Mouse (Mus musculus) liver, embryonic 18 days (tissue): ENCODE measurements around the gene Tada2a. TPM values are rescaled to one million over a fixed set of nuclear protein-coding genes. Genes with fewer than 3 reads are reported as not detected.

ENCODE experiments used
- polyA plus RNA-seq: library from polyadenylated mRNA; depleted of rRNA; stranded (reverse); fragments of >200 nt; gene quantifications from 2 replicates; pipeline ENCODE4 v1.2.3, GENCODE M21; 2012; rRNA removed

The Tada2a gene
- polyA plus RNA-seq: 8.5 and 8.8 TPM in 2 replicates

DNA sequence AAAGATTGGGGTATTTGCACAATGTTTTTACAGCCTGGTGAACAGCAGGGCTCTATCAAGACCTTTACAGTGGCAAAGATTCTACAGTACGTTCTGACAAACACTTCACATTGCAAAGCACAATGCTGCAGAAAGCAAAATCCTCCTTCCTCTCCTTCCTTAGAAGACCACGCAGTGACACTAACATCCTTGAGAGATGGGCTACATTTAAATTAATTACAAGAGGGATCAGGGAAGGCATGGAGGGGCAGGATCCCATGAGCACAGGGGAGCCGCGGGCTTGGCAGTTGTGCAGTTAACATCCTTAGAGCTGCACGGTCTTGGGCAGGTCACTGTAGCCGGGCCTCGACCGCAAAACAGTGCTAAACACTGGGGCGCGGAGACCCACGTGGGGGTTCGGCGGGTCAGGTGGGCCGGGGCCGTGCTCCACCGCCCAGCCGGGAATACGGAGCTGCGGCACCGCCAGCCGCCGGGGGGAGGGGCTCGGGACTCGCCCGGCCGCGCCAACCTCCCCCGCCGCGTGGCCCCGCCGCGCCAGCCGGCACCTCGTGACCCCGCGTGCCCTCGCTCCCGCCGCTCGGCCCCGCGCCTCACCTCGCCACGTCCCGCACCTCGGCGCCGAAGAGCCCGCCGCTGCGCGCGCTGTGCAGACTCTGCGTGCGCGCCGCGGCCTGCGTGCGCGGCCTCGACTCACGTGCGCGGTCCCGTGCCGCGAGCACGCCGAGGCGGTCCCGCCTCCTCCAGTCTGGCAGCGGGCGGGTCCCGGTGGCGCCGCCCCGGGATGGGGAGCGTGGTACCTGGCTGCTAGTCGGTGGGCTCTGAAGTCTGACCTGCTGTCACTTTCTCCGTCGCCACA is at the start of gene Tada2a, which contains the start of gene Acaca:
Gene Tada2a, minus strand, starts transcription at position 658 of the 856 bp plus-strand sequence.
Gene Acaca, plus strand, starts transcription at position 730 of the 856 bp plus-strand sequence.

DNA sequence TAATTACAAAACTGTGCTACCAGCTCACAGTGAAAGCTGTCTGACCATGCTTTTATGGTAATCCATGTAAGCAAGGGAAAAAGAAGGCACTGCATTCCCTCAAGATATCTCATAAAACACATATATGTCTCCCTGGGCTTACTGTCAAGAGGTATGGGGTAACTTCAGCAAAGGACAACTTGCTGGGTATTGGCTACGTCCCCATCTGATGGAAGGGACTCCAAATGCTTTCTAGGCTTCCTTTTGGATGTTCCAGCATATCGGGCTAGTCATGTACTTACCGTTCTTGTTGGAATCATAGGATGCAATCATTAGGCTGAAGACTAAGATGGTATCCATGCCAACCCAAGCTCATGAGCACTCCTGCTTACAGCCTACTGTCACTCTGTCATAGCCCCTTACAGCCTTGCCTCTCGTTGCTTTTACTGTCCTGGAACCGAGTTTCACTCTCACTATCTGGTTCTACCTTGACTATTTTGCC is 37.7 kb upstream of the Tada2a start, which contains the start of gene Gm11437:
Gene Gm11437, minus strand, starts transcription at position 431 of the 481 bp plus-strand sequence.

DNA sequence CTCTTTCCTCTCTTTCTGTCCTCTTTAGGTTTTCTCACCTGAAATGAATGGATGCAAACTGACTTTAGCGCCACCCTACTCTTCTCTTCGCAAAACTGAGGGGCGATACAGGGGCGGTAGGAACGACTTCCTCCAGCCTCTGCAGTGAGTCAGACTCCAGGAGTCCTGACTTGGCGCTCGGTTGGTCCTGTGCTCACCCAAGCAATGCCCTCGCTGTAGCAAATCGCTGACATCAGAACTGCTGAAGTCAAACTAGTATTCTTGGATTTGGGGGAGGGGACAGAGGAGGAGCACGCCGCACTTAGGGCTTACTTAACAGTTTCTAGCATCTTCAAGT is 60.4 kb downstream of the Tada2a start, which contains the start of gene Dusp14:
Gene Dusp14, minus strand, starts transcription at position 228 of the 337 bp plus-strand sequence.

Other genes starting within 250 kb of the Tada2a start
- gene Ddx52, start 187.5 kb downstream of the Tada2a start, polyA plus RNA-seq: 6.8 and 6.9 TPM in 2 replicates
- 3.2 and 3.6 TPM in 2 replicates for gene Synrg, start 165.2 kb downstream of the Tada2a start, polyA plus RNA-seq
- gene Dusp14, start 60.3 kb downstream of the Tada2a start, polyA plus RNA-seq: 1.7 and 2.2 TPM in 2 replicates
- 8.6 and 8.7 TPM in 2 replicates for gene Acaca, start 72 bp upstream of the Tada2a start, polyA plus RNA-seq
- gene Gm11437, start 37.9 kb upstream of the Tada2a start, polyA plus RNA-seq: 0.14 TPM in 1 of 2 replicates, not detected in the other